ENCODE assay signal across 9 mouse cellular contexts in the genomic region with DNA sequence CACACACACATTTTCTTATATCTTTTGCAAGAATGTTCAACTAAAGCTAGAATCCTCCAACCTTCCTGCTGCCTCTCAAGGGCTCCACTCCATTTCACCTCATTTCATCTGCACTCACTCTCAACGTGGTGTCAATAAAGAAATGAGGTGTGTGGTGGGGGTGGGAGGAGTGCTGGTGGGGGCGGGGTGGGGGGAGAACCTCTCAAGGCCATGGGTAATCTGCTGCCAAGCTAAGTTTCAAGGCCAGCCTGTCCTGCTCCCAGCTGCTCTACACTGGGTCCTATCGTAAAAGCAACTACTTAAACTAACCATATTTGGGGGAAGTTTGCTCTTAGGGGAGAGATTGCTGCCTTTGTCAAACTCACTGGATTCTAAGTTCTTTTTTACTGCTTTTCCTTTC. TPM values are rescaled to one million over a fixed set of nuclear protein-coding genes. Genes with fewer than 3 reads are reported as not detected.
A peak's percentile ranks its signal among the peaks of the same experiment; 100 is the strongest.
DNase-seq lines count a peak whose midpoint lies in the region; ATAC-seq and TF ChIP-seq lines count a peak whose summit lies in the region.
"Had no signal": no experiment of that assay in that cellular context is flagged by ENCODE, and none has a peak within 500 bp of the region (broad histone marks: within the 10 kb centered on the region; RNA-seq: fewer than 3 reads in every experiment).

No protein-coding gene starts in this region.

- TF ChIP-seq CTCF in kidney, adult 2 months (conservative IDR thresholded peaks at IDR 0.05; ENCODE audit: insufficient read depth, insufficient read length, low read depth, low read length): no peak
- TF ChIP-seq CTCF in cerebellum, adult 2 months (IDR thresholded peaks at IDR 0.05; ENCODE audit: borderline replicate concordance, insufficient read depth, low read depth, low read length): no peak

- no peak for DNase-seq in kidney, adult 2 months
- no peak for DNase-seq in thymus, postnatal 36 days
- no peak for DNase-seq in cerebellum, adult 2 months
- no peak for DNase-seq in cerebellum, postnatal 4 days (ENCODE audit: low spot score in 2 of 2)

- H3K27ac ChIP-seq in kidney, embryonic 14.5 days (ENCODE audit: low read depth, low read length): peak overlapping the region; percentile 83
- H3K27ac ChIP-seq in kidney, adult 2 months (ENCODE audit: insufficient read depth, low read depth, low read length): no peak overlapping the region
- peak overlapping the region; percentile 5; the same call in 1 of the 2 replicates for H3K27ac ChIP-seq in brown adipose tissue, adult 24 weeks (replicated peaks; ENCODE audit: low read depth, low read length)
- peak overlapping the region; percentile 95 for H3K27ac ChIP-seq in embryonic facial prominence, embryonic 13.5 days
- peak overlapping the region; percentile 33 for H3K27ac ChIP-seq in liver, embryonic 12.5 days
- H3K27ac ChIP-seq in cerebellum, adult 2 months (ENCODE audit: insufficient read depth, low read length): no peak overlapping the region
- H3K27ac ChIP-seq: liver, embryonic 14.5 days had no signal

- H3K36me3 ChIP-seq in kidney, embryonic 14.5 days (ENCODE audit: control insufficient read depth, insufficient read depth, low read length): no peaks in the 10 kb centered on the region
- H3K36me3 ChIP-seq in kidney, adult 2 months (ENCODE audit: control insufficient read depth, insufficient read depth, low read length): no peaks in the 10 kb centered on the region
- no peaks in the 10 kb centered on the region for H3K36me3 ChIP-seq in embryonic facial prominence, embryonic 13.5 days
- no peaks in the 10 kb centered on the region for H3K36me3 ChIP-seq in liver, embryonic 12.5 days

- no peak for TF ChIP-seq POLR2A in kidney, adult 2 months (IDR thresholded peaks at IDR 0.05; ENCODE audit: low read depth, low read length)
- no peak for TF ChIP-seq POLR2A in cerebellum, adult 2 months (IDR thresholded peaks at IDR 0.05; ENCODE audit: borderline replicate concordance, insufficient read depth, low read length)

- no peak overlapping the region for H3K4me2 ChIP-seq in kidney, embryonic 14.5 days (replicated peaks; ENCODE audit: low read depth, low read length)
- H3K4me2 ChIP-seq in embryonic facial prominence, embryonic 13.5 days: peak overlapping the region; percentile 12; the same call in 1 of the 2 replicates
- 0 out of 2 replicates have a peak overlapping the region, but pooled peaks have one; percentile 9 for H3K4me2 ChIP-seq in liver, embryonic 12.5 days

- no peaks in the 10 kb centered on the region; the same call in 1 of the 2 replicates for H3K27me3 ChIP-seq in kidney, embryonic 14.5 days (ENCODE audit: control insufficient read depth, insufficient read depth, low read length)
- no peaks in the 10 kb centered on the region for H3K27me3 ChIP-seq in kidney, adult 2 months (replicated peaks; ENCODE audit: control insufficient read depth, insufficient read depth, low read length)
- H3K27me3 ChIP-seq in embryonic facial prominence, embryonic 13.5 days: no peaks in the 10 kb centered on the region
- no peaks in the 10 kb centered on the region for H3K27me3 ChIP-seq in liver, embryonic 12.5 days (replicated peaks)
- no peaks in the 10 kb centered on the region for H3K27me3 ChIP-seq in cerebellum, adult 2 months (ENCODE audit: control insufficient read depth, insufficient read depth, low read length)

- no peak overlapping the region for H3K9ac ChIP-seq in kidney, embryonic 14.5 days (ENCODE audit: low read depth, low read length)
- H3K9ac ChIP-seq in embryonic facial prominence, embryonic 13.5 days: peak overlapping the region; percentile 40; the same call in 1 of the 2 replicates
- no peak overlapping the region for H3K9ac ChIP-seq in liver, embryonic 12.5 days
- H3K9ac ChIP-seq: liver, embryonic 14.5 days had no signal

- WGBS in kidney, embryonic 14.5 days: 19% methylated on average over 3 of the region's 3 CpGs
- 30% methylated on average over 3 of the region's 3 CpGs for WGBS in kidney, adult 2 months
- WGBS in embryonic facial prominence, embryonic 13.5 days: 6% methylated on average over 3 of the region's 3 CpGs
- WGBS in liver, embryonic 12.5 days (ENCODE audit: insufficient replicate concordance): 7% methylated on average over 3 of the region's 3 CpGs
- WGBS in cerebellum, adult 2 months: 69% methylated on average over 3 of the region's 3 CpGs

- ATAC-seq in kidney, embryonic 14.5 days (ENCODE audit: low FRiP score, low TSS enrichment): peak; percentile 16; the same call in 1 of the 2 replicates
- ATAC-seq in embryonic facial prominence, embryonic 13.5 days (ENCODE audit: insufficient number of reproducible peaks, insufficient read depth, low FRiP score, low TSS enrichment, low read depth): no peak
- no peak for ATAC-seq in liver, embryonic 12.5 days

- peaks cover 43% of the 10 kb centered on the region for H3K4me1 ChIP-seq in kidney, embryonic 14.5 days (ENCODE audit: control insufficient read depth, insufficient read depth, low read length)
- H3K4me1 ChIP-seq in kidney, adult 2 months (ENCODE audit: control insufficient read depth, insufficient read depth, low read length): peaks cover 3% of the 10 kb centered on the region; the same call in 1 of the 2 replicates
- peaks cover 20% of the 10 kb centered on the region for H3K4me1 ChIP-seq in brown adipose tissue, adult 24 weeks (ENCODE audit: control insufficient read depth, insufficient read depth, insufficient read length, low read length)
- peaks cover 61% of the 10 kb centered on the region for H3K4me1 ChIP-seq in embryonic facial prominence, embryonic 13.5 days
- H3K4me1 ChIP-seq in liver, embryonic 12.5 days: peaks cover 16% of the 10 kb centered on the region; the same call in 1 of the 2 replicates
- peaks cover 18% of the 10 kb centered on the region for H3K4me1 ChIP-seq in cerebellum, adult 2 months (ENCODE audit: control insufficient read depth, insufficient read depth, low read length)

- H3K4me3 ChIP-seq in kidney, embryonic 14.5 days (ENCODE audit: low read length): no peak overlapping the region
- no peak overlapping the region for H3K4me3 ChIP-seq in kidney, adult 2 months (ENCODE audit: insufficient read depth, low read depth, low read length)
- no peak overlapping the region for H3K4me3 ChIP-seq in brown adipose tissue, adult 24 weeks (ENCODE audit: insufficient read depth, low read depth, low read length)
- H3K4me3 ChIP-seq in embryonic facial prominence, embryonic 13.5 days: no peak overlapping the region
- H3K4me3 ChIP-seq in liver, embryonic 12.5 days: no peak overlapping the region
- H3K4me3 ChIP-seq in cerebellum, adult 2 months (replicated peaks; ENCODE audit: insufficient read depth, low read depth, low read length): no peak overlapping the region

- H3K9me3 ChIP-seq in kidney, embryonic 14.5 days (ENCODE audit: control insufficient read depth, low read length): no peaks in the 10 kb centered on the region
- no peaks in the 10 kb centered on the region for H3K9me3 ChIP-seq in embryonic facial prominence, embryonic 13.5 days
- H3K9me3 ChIP-seq in liver, embryonic 12.5 days (replicated peaks): no peaks in the 10 kb centered on the region

RNA-seq across cellular contexts. Expression of a gene that starts 18.8 kb away (rescaled TPM):
- not detected in 2 replicates for polyA plus RNA-seq in kidney, embryonic 14.5 days (2014; fragmentation: Nextera tagmentation; extraction: Ambion mirVana)
- not detected in 2 replicates for polyA plus RNA-seq in kidney, adult 2 months (2012; rRNA removed)
- 1.1 and 1.4 TPM in 2 replicates for polyA plus RNA-seq in brown adipose tissue, adult 24 weeks (2012; ENCODE audit: insufficient read depth, insufficient read length, missing spikeins)
- 0.39 and 0.41 TPM in 2 replicates for polyA plus RNA-seq in embryonic facial prominence, embryonic 13.5 days (2015; fragmentation: Nextera tagmentation; extraction: Ambion mirVana)
- polyA plus RNA-seq in liver, embryonic 12.5 days (2016; fragmentation: Nextera tagmentation; extraction: Ambion mirVana): not detected in 2 replicates
- polyA plus RNA-seq in cerebellum, adult 2 months (2012; rRNA removed): 1.7 and 2.4 TPM in 2 replicates

Comparison
In these comparisons a context has a peak if more than half of its experiments do, and no peak if none do; other contexts are left out.
1. H3K27ac ChIP-seq: peak in kidney, embryonic 14.5 days (single experiment), brown adipose tissue, adult 24 weeks (single experiment), embryonic facial prominence, embryonic 13.5 days (single experiment) and liver, embryonic 12.5 days (single experiment); none in kidney, adult 2 months (single experiment) and cerebellum, adult 2 months (single experiment).